ENCODE assay signal across 8 mouse cellular contexts in the genomic region with DNA sequence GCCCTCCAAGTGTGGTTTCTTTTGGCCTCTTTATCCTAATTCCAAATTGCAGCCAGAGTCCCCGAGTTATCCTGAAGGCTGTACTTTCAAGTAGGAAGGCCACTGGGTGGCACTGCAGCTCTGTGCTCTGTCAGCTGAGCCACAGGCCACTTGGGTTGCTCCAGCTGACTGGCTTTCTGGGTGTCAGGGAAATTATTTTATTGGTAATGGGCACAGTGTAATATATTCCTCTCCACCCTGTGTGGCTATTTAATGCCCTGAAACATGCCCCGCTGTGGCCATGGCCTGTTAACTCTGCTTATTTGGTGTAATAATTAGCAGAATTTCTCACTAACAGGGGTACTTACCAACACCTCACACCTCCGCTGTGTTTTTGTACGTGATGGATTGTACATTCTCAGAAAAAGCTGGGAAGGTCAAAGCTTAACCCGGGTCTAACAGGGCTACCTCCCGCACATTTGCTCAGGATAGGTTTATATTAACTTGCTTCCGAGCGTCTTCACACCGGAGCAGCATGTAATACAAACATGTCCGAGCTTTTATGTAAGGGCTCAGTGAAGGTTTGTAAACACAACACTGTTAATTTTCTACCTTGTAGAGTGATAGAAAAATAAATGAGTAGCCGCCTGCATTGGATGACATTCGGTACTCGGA.
A peak's percentile ranks its signal among the peaks of the same experiment; 100 is the strongest.
DNase-seq lines count a peak whose midpoint lies in the region; ATAC-seq and TF ChIP-seq lines count a peak whose summit lies in the region.

No protein-coding gene starts in this region.

- no peaks in the 10 kb centered on the region for H3K9me3 ChIP-seq in ES-Bruce4 (replicated peaks; ENCODE audit: control insufficient read depth, insufficient read depth, low read length, poor library complexity, severe bottlenecking)
- no peaks in the 10 kb centered on the region for H3K9me3 ChIP-seq in forebrain, embryonic 13.5 days (replicated peaks)

- no peak for TF ChIP-seq POLR2A in ES-Bruce4 (IDR thresholded peaks at IDR 0.05; ENCODE audit: insufficient read depth, low read length)
- TF ChIP-seq POLR2A in lung, adult 2 months (IDR thresholded peaks at IDR 0.05; ENCODE audit: borderline replicate concordance, extremely low read depth, low read depth, low read length): no peak

- no peak overlapping the region for H3K9ac ChIP-seq in ES-Bruce4 (ENCODE audit: low read depth, poor library complexity, severe bottlenecking)
- H3K9ac ChIP-seq in forebrain, embryonic 13.5 days: no peak overlapping the region

- ATAC-seq in forebrain, embryonic 13.5 days: peak; percentile 50; the same call in 1 of the 2 replicates

- H3K4me3 ChIP-seq in ES-Bruce4 (ENCODE audit: low read depth, low read length): no peak overlapping the region
- H3K4me3 ChIP-seq in forebrain, embryonic 13.5 days: no peak overlapping the region
- no peak overlapping the region for H3K4me3 ChIP-seq in layer of hippocampus, adult 2 months
- no peak overlapping the region for H3K4me3 ChIP-seq in lung, adult 2 months (replicated peaks; ENCODE audit: extremely low read depth, low read depth, low read length)

- no peak overlapping the region for H3K27ac ChIP-seq in ES-Bruce4 (ENCODE audit: insufficient read depth, low read length)
- H3K27ac ChIP-seq in forebrain, embryonic 13.5 days: no peak overlapping the region
- H3K27ac ChIP-seq in layer of hippocampus, adult 2 months: no peak overlapping the region

- H3K4me2 ChIP-seq in forebrain, embryonic 13.5 days: no peak overlapping the region

- DNase-seq in c-Kit-positive CD71-positive TER-119-negative erythroid progenitor cells, embryonic 14.5 days (ENCODE audit: low read depth): peak; percentile 57
- DNase-seq in heart, postnatal 4 days: peak; percentile 84
- DNase-seq in layer of hippocampus, adult 2 months (ENCODE audit: low spot score in 2 of 2): peak; percentile 67 to 80
- DNase-seq in lung, adult 2 months: peak; percentile 77
- peak; percentile 74 for DNase-seq in ovary, postnatal 36 days (ENCODE audit: low spot score)
- DNase-seq in thymus, postnatal 25 days: peak; percentile 65

- WGBS in forebrain, embryonic 13.5 days: 77% methylated on average over 13 of the region's 13 CpGs
- WGBS in lung, adult 2 months: 51% methylated on average over 13 of the region's 13 CpGs

- H3K27me3 ChIP-seq in ES-Bruce4 (ENCODE audit: control insufficient read depth, insufficient read depth, low read length, poor library complexity, severe bottlenecking): no peaks in the 10 kb centered on the region
- peaks cover 55% of the 10 kb centered on the region for H3K27me3 ChIP-seq in forebrain, embryonic 13.5 days

- H3K36me3 ChIP-seq in ES-Bruce4 (ENCODE audit: control insufficient read depth, insufficient read depth, low read length, poor library complexity, severe bottlenecking): no peaks in the 10 kb centered on the region
- H3K36me3 ChIP-seq in forebrain, embryonic 13.5 days (ENCODE audit: poor library complexity, severe bottlenecking): no peaks in the 10 kb centered on the region

- peak; percentile 76 for TF ChIP-seq CTCF in ES-Bruce4 (IDR thresholded peaks at IDR 0.05; ENCODE audit: low read depth, low read length)
- peak; percentile 93 for TF ChIP-seq CTCF in layer of hippocampus, adult 2 months (conservative IDR thresholded peaks at IDR 0.05)
- TF ChIP-seq CTCF in lung, adult 2 months (IDR thresholded peaks at IDR 0.05; ENCODE audit: insufficient read depth, low read length): peak; percentile 84

- no peak for TF ChIP-seq EP300 in ES-Bruce4 (IDR thresholded peaks at IDR 0.05; ENCODE audit: insufficient read depth, low read depth, low read length)

- H3K4me1 ChIP-seq in ES-Bruce4 (ENCODE audit: control insufficient read depth, insufficient read depth, low read length): peaks cover 2% of the 10 kb centered on the region
- peaks cover 58% of the 10 kb centered on the region for H3K4me1 ChIP-seq in forebrain, embryonic 13.5 days
- H3K4me1 ChIP-seq in lung, adult 2 months (ENCODE audit: control insufficient read depth, insufficient read depth, low read length): peaks cover 13% of the 10 kb centered on the region
